Mouse (Mus musculus) midbrain, embryonic 15.5 days (tissue): Measurements from ENCODE around the gene Btd. TPM values are rescaled to one million over a fixed set of nuclear protein-coding genes. Genes with fewer than 3 reads are reported as not detected.

ENCODE experiments used
- ATAC-seq: fragments of 200-750 bp; cut with Nextera tagmentation; replicated peaks from 2 replicates; pipeline ENCODE4 v1.8.0; 2017; ENCODE audit warnings: moderate TSS enrichment
- H3K27ac ChIP-seq: fragments of 300-500 bp; sonication (generic); 2 replicates; pipeline ENCODE4 v1.5.1; 2015; ENCODE audit warnings: mild to moderate bottlenecking, inconsistent platforms
- H3K27me3 ChIP-seq: fragments of 300-500 bp; sonication (generic); replicated peaks from 2 replicates; pipeline ENCODE4 v1.6.1; 2015; ENCODE audit warnings: inconsistent platforms
- H3K36me3 ChIP-seq: fragments of 300-500 bp; sonication (generic); replicated peaks from 2 replicates; pipeline ENCODE4 v1.6.1; 2015; ENCODE audit warnings: inconsistent platforms
- H3K4me1 ChIP-seq: fragments of 300-500 bp; sonication (generic); 2 replicates; pipeline ENCODE4 v1.6.1; 2015; ENCODE audit warnings: inconsistent platforms
- H3K4me2 ChIP-seq: fragments of 300-500 bp; sonication (generic); 2 replicates; pipeline ENCODE4 v1.6.1; 2015; ENCODE audit warnings: inconsistent platforms, mild to moderate bottlenecking, moderate library complexity
- H3K4me3 ChIP-seq: fragments of 300-500 bp; sonication (generic); 2 replicates; pipeline ENCODE4 v1.5.1; 2015; ENCODE audit warnings: mild to moderate bottlenecking, inconsistent platforms
- H3K9ac ChIP-seq: fragments of 300-500 bp; sonication (generic); 2 replicates; pipeline ENCODE4 v1.6.1; 2015; ENCODE audit warnings: mild to moderate bottlenecking, inconsistent platforms
- H3K9me3 ChIP-seq: fragments of 300-500 bp; sonication (generic); 2 replicates; pipeline ENCODE4 v1.6.1; 2016; ENCODE audit warnings: inconsistent platforms
- WGBS: fragments of 180-500 bp; shearing (Covaris S2); methylation state at CpG from one replicate; pipeline ENCODE4 v1.1.7; 2015; ENCODE audit warnings: mixed read lengths; 5-methylcytosine and 5-hydroxymethylcytosine counted together
- polyA plus RNA-seq: library from polyadenylated mRNA; unstranded; fragments of >200 nt; fragmentation: Nextera tagmentation; extraction: Ambion mirVana; gene quantifications from 2 replicates; pipeline ENCODE4 v1.2.1, GENCODE M21; 2015

The Btd gene
- polyA plus RNA-seq, 1 experiment from 2014 or later: 13.8 TPM

DNA sequence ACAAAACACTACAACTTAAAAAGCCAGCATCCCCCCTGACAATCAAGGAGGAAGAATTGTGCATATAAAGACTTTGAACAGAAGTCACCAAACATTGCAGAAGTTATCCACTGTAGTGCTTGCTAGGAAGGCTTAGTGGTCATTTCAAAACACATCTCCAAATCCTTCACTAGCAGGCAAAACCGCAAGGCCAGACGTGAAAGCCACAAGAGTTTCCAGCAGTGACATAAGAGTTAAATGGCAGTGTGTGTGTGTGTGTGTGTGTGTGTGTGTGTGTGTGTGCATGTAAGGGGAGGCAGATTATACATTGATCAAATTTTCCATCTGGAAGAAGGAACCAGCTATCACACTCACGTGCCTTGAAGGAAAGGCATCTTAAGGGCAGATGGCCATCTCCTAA lies 22.8 kb upstream of the Btd start:
- Histone ChIP-seq H3K4me3 (no peak overlapping the region), H3K27me3 (no peaks in the 10 kb centered on the region), H3K36me3 (no peaks in the 10 kb centered on the region), H3K4me2 (no peak overlapping the region), H3K9ac (no peak overlapping the region), H3K4me1 (no peaks in the 10 kb centered on the region), H3K9me3 (no peaks in the 10 kb centered on the region), H3K27ac (no peak overlapping the region)
- 87% methylated on average over 3 of the region's 3 CpGs for WGBS
- ATAC-seq: no peak

DNA sequence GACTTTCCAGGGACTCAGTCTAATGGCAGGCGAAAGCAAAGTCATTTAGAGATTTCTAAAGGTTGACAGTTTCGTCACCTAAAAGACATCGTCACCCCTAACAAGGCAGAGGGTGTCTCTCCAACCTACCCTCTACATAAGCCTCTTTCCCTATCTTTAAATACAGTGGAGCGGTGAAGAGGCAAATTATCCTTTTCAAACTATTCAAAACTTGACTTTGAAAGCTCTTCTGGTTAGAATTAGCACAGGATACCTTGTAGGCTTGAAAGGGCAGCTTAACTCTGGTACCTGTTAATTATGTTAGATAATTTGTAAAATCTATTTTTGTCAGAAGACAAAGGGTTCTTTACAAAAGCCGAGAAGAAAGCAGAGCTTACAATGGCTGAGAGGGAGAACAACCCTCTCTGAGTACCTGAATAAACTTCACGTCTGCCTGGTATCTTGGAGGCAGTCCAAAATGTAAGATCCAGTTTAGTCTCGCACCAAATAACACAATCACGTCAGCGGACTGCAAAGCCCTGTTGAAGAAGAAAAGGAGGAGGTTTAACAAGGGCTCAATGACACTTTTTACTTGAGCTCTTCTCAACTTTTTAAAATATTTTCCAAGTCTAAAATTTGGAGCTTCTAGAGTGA lies 20.1 kb upstream of the Btd start:
- Histone ChIP-seq H3K4me1 (no peaks in the 10 kb centered on the region), H3K9ac (no peak overlapping the region), H3K27me3 (no peaks in the 10 kb centered on the region), H3K36me3 (no peaks in the 10 kb centered on the region), H3K9me3 (no peaks in the 10 kb centered on the region), H3K27ac (no peak overlapping the region), H3K4me3 (no peak overlapping the region), H3K4me2 (no peak overlapping the region)
- ATAC-seq: no peak
- WGBS: 61% methylated on average over 9 of the region's 9 CpGs

DNA sequence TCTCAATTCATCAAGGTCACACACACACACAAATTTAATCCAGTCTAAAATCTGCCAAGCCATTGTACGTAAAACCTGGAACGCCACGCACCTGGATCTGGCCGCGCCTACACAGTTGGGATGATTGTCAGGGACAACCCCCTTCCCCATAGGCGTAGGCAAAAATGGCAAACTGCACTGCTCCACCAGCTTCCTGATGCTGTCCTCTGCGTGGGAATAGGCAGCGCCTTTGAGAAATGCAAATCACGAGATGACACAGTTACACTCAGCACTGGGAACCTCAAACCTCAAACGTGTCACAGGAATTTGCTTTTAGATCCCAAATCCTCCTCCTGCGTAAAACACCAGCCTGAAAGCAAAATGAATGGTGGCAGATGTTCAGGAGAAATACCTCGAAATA lies 18.1 kb upstream of the Btd start:
- 89% methylated on average over 12 of the region's 12 CpGs for WGBS

DNA sequence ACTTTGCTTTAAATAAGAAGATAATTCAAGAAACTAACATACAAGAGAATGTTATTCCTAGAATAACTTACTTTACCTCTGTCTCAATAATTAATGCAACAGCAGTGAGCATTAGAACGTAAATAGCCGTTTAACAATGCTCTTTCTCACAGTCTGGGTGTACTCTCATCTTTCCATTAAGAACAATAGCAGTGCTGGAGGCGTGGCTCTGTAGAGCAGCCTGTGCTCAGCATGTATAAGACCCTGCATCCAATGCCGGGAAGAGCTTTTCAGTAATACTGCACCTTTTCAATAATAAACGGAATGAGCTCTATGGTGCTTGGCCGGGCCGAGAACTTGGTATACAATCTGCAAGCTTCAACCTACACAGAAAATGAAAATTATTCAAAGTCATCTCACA lies 10.2 kb upstream of the Btd start:
- peak; percentile 73; the same call in 1 of the 2 replicates for ATAC-seq
- no peak overlapping the region for H3K4me2 ChIP-seq
- WGBS: 28% methylated on average over 7 of the region's 7 CpGs
- H3K9ac ChIP-seq: no peak overlapping the region
- H3K4me1 ChIP-seq: no peaks in the 10 kb centered on the region
- no peaks in the 10 kb centered on the region for H3K36me3 ChIP-seq
- H3K9me3 ChIP-seq: no peaks in the 10 kb centered on the region
- H3K4me3 ChIP-seq: no peak overlapping the region
- no peak overlapping the region for H3K27ac ChIP-seq
- no peaks in the 10 kb centered on the region for H3K27me3 ChIP-seq

More for the DNA sequence above, 18.1 kb upstream of the Btd start:
- no peaks in the 10 kb centered on the region for H3K27me3 ChIP-seq
- H3K4me2 ChIP-seq: no peak overlapping the region
- H3K27ac ChIP-seq: no peak overlapping the region
- H3K4me3 ChIP-seq: no peak overlapping the region
- H3K9me3 ChIP-seq: no peaks in the 10 kb centered on the region
- no peak overlapping the region for H3K9ac ChIP-seq
- no peaks in the 10 kb centered on the region for H3K36me3 ChIP-seq
- ATAC-seq: no peak
- H3K4me1 ChIP-seq: no peaks in the 10 kb centered on the region

DNA sequence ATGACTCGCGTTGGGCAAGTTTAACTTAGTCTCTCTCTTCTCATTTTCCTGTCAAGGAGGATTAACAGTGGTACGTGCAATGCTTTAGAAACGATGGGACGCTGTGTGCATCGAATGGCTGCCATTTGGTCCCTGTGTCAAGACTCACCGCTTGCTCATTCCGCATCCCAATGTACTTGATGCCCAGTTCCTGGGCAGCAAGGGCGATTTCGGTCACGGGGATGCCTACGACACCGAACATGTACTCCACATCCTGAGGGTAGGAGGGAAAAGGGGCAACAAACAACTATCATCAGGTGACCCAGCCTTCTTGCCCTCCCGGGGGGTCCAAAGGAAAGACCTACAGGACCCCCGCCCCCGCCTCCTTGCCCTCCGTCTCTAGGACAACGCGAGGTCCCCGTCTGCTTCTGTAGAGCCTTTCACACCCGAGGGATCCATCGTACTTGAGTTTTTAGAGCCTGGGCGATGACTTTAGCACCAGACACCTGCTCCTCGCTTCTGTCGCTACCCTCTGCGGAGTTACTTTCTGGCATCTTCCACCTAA lies 410 bp upstream of the Btd start, which contains the start of gene Gm49387:
Gene Gm49387, minus strand, starts transcription at position 533 of the 544 bp plus-strand sequence.
- 2% methylated on average over 26 of the region's 26 CpGs for WGBS
- Histone ChIP-seq H3K9me3 (no peaks in the 10 kb centered on the region), H3K4me2 (peak within 1 kb of the TSS; percentile 98), H3K4me3 (peak within 1 kb of the TSS; percentile 74), H3K27me3 (no peaks in the 10 kb centered on the region), H3K27ac (peak within 1 kb of the TSS; percentile 91), H3K36me3 (no peaks in the 10 kb centered on the region), H3K4me1 (peaks cover 17% of the 10 kb centered on the region), H3K9ac (peak within 1 kb of the TSS; percentile 69)
- peak; percentile 52 for ATAC-seq

DNA sequence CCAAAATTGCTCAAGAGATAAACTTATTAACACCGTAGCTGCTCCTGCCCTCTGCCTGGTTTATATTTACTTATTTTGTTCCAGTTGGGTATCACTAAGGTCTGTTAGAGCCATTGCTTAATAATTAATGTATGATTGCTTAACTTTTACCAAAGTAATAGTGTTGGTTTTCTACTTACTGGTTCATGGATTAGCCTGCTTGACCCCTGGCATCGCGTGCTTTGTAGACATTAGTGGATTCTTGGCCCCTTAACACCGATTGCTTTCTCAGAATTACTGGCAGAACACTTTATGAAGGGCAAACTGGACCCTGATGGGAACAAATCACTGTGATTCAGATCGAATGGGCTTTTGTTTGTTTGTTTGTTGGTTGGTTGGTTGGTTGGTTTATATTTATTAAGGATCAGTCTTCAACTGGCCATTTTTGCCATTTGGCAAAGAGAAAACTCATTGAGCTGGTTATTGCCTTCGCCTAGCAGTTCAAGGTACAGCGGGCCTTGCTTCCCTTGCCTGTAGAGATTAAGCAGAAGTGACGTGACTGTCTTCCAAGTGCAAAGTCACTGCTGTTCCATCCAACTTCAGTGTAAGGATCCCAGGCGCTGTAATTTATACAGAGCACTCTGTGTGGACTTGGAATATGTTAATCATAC lies 803 bp downstream of the Btd start:
- peak overlapping the region; percentile 69 for H3K9ac ChIP-seq
- H3K4me1 ChIP-seq: peaks cover 17% of the 10 kb centered on the region
- 68% methylated on average over 9 of the region's 9 CpGs for WGBS
- no peaks in the 10 kb centered on the region for H3K36me3 ChIP-seq
- H3K4me2 ChIP-seq: peak overlapping the region; percentile 98
- no peak for ATAC-seq
- no peak overlapping the region for H3K27ac ChIP-seq
- peak overlapping the region; percentile 74 for H3K4me3 ChIP-seq
- H3K27me3 ChIP-seq: no peaks in the 10 kb centered on the region
- H3K9me3 ChIP-seq: no peaks in the 10 kb centered on the region

DNA sequence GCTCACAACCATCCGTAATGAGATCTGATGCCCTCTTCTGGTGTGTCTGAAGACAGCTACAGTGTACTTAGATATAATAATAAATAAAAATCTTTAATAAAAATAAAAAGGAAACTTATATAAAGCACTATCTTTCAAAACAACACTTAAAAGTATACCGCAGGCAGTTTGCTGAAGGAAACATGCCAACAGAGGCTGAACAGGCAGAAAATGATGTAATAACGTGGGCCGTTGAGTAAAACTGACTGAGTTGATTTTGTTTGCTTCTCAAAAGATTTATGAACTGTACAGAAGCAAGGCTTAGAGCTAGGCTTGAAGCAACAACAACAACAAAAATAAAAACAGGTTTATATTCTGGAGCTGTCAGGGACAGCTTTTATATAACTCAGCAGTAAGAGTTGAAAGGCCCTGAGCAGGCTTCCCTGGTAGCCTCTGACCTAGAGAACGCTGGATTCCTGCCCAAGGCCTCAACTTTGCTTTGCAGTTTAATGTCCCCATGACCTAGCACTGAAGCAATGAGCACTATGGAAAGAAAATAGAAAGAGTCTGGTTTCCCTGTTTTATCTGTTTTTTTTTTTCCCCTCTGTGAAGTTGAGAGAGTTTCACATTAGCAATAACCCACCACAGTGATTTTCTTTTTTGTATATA lies 3.5 kb downstream of the Btd start:
- WGBS: 93% methylated on average over 5 of the region's 5 CpGs
- no peaks in the 10 kb centered on the region for H3K36me3 ChIP-seq
- H3K27ac ChIP-seq: no peak overlapping the region
- no peak overlapping the region for H3K4me2 ChIP-seq
- H3K4me3 ChIP-seq: no peak overlapping the region
- H3K4me1 ChIP-seq: peaks cover 17% of the 10 kb centered on the region
- no peaks in the 10 kb centered on the region for H3K9me3 ChIP-seq
- H3K27me3 ChIP-seq: no peaks in the 10 kb centered on the region
- no peak overlapping the region for H3K9ac ChIP-seq
- ATAC-seq: no peak

DNA sequence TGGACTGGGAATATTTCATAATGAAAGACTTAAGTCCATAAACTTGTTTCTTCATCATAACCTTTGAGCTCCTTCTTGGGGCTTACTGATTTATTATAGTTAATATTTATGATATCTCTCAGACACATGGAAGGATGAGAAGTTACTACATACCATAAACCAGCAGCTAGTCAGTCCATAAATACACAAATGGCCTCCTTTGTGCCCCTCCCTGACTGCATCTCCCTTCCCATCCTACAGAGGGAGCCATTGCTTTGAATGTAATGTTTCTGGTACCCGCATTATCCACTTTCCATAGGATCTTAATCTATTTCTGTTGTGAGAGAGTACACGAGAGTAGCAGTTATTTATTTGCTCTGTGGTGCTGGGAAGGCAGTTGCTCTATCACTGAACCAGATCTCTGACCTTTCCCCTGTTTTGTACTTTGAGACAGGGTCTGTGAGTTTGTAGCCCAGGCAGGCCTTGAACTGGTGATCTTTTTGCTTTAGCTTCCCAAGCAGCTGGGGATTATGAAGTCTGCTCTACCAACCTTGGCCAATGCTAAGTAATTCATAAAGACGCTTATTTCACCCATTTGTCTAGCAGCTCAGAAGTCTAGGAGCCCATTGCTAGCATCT lies 4.2 kb downstream of the Btd start:
- H3K4me1 ChIP-seq: peaks cover 14% of the 10 kb centered on the region
- no peak overlapping the region for H3K4me2 ChIP-seq
- no peak for ATAC-seq
- H3K9ac ChIP-seq: no peak overlapping the region
- no peak overlapping the region for H3K4me3 ChIP-seq
- no peak overlapping the region for H3K27ac ChIP-seq
- H3K9me3 ChIP-seq: no peaks in the 10 kb centered on the region
- no peaks in the 10 kb centered on the region for H3K36me3 ChIP-seq
- 72% methylated on average over 3 of the region's 3 CpGs for WGBS
- no peaks in the 10 kb centered on the region for H3K27me3 ChIP-seq

DNA sequence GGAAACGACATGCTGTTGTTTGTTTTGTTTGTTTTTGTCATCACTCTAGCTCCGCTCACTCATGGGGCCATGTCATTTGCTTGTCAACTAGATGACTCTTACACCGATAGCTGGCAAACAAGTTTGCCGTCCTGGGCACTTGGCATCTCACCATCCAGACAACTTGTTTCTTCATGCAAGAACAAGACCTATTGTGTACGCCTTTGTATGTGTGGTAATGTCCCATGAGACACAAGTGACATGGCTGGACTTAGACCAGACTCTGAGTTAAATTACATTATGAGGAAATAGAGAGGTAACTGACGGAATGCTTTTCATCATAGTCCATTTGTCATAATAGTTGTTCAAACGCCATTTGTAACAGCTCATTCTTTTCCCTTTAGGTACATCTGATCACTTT lies 5.1 kb downstream of the Btd start:
- 95% methylated on average over 7 of the region's 7 CpGs for WGBS
- ATAC-seq: no peak
- H3K9ac ChIP-seq: no peak overlapping the region
- H3K4me3 ChIP-seq: no peak overlapping the region
- H3K27ac ChIP-seq: no peak overlapping the region
- H3K36me3 ChIP-seq: no peaks in the 10 kb centered on the region
- H3K27me3 ChIP-seq: no peaks in the 10 kb centered on the region
- no peaks in the 10 kb centered on the region for H3K9me3 ChIP-seq
- no peak overlapping the region for H3K4me2 ChIP-seq
- peaks cover 8% of the 10 kb centered on the region for H3K4me1 ChIP-seq

DNA sequence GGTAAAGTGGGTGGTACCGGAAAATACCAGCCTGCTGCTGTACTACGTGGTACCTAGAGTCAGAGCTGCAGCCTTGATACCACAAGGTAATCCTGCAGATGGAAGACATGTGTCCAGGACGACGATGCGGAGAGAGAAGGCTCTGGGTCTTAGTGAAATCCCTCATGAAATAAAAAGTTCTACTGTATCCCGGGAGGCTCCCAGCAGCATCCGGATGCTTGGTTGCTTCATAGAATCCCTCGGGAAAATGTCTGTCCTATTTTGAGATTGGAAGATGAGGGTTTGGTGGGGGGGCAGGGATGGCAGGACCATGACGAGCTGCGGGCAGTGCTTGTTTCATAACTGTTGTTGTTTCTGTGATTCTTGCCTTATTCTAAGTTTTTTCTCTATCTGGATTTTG lies 7.2 kb downstream of the Btd start:
- H3K36me3 ChIP-seq: no peaks in the 10 kb centered on the region
- ATAC-seq: no peak
- no peak overlapping the region for H3K4me2 ChIP-seq
- H3K27ac ChIP-seq: no peak overlapping the region
- H3K9ac ChIP-seq: no peak overlapping the region
- H3K9me3 ChIP-seq: no peaks in the 10 kb centered on the region
- WGBS: 89% methylated on average over 10 of the region's 10 CpGs
- H3K4me3 ChIP-seq: no peak overlapping the region
- no peaks in the 10 kb centered on the region for H3K27me3 ChIP-seq
- H3K4me1 ChIP-seq: no peaks in the 10 kb centered on the region

DNA sequence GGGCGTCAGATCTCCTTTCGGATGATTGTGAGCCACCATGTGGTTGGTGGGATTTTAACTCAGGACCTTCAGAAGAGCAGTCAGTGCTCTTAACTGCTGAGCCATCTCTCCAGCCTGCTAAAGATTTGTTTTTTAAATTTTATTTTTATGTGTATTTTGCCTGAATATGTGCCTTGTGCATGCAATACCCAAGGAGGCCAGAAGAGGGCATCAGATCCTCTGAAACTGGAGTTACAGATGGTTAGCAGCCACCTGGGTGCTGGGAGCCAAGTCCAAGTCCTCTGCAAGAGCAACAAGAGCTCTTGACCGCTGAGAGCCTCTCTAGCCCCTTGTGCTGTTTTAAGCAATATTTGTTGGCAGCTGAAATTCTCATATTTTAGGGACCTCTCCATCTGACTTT lies 9.5 kb downstream of the Btd start:
- Histone ChIP-seq H3K4me3 (no peak overlapping the region), H3K4me2 (no peak overlapping the region), H3K27me3 (no peaks in the 10 kb centered on the region), H3K27ac (no peak overlapping the region), H3K9ac (no peak overlapping the region), H3K9me3 (no peaks in the 10 kb centered on the region), H3K4me1 (no peaks in the 10 kb centered on the region), H3K36me3 (no peaks in the 10 kb centered on the region)
- ATAC-seq: no peak
- WGBS: over 99% methylated on average over 3 of the region's 3 CpGs

DNA sequence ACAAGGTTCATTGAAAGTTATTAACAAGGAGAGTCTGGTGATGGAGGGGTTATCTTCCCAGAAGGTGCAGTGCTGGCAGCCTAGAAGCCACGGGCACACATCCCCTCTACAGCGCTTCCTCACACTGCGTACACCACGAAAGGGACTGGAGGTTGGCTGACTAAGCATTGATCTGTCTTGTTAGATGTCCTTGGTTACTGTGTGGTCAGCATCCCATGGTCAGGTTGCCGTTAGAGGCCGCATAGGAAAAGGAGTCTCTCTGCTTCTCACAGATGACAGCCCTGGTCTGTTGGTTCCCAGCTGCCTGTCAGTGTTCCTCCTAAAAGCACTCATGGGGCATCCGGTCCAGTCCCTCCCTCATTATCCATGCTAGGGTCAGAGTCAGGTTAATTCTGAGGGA lies 10.4 kb downstream of the Btd start:
- no peak overlapping the region for H3K4me3 ChIP-seq

More for the DNA sequence above, 10.4 kb downstream of the Btd start:
- H3K4me2 ChIP-seq: no peak overlapping the region
- no peaks in the 10 kb centered on the region for H3K9me3 ChIP-seq
- no peaks in the 10 kb centered on the region for H3K4me1 ChIP-seq
- H3K27me3 ChIP-seq: no peaks in the 10 kb centered on the region
- H3K27ac ChIP-seq: no peak overlapping the region
- ATAC-seq: no peak
- no peak overlapping the region for H3K9ac ChIP-seq
- 90% methylated on average over 7 of the region's 7 CpGs for WGBS
- no peaks in the 10 kb centered on the region for H3K36me3 ChIP-seq
